Mouse (Mus musculus) lung, embryonic 16.5 days (tissue): ENCODE data around the gene BC005624. TPM values are rescaled to one million over a fixed set of nuclear protein-coding genes. Genes with fewer than 3 reads are reported as not detected.

ENCODE experiments used
- ATAC-seq: fragments of 200-750 bp; cut with Nextera tagmentation; 2 replicates; pipeline ENCODE4 v1.8.0; 2017; ENCODE audit warnings: low read depth, mild to moderate bottlenecking, moderate library complexity
- H3K27ac ChIP-seq: fragments of 300-500 bp; sonication (generic); 2 replicates; pipeline ENCODE4 v1.5.1; 2014; ENCODE audit warnings: mild to moderate bottlenecking, control low read depth, low read length
- H3K27me3 ChIP-seq: fragments of 300-500 bp; sonication (generic); 2 replicates; pipeline ENCODE4 v1.6.1; 2014; ENCODE audit warnings: low read depth, low read length, mixed read lengths; ENCODE audit not compliant: control insufficient read depth, insufficient read depth
- H3K36me3 ChIP-seq: fragments of 300-500 bp; sonication (generic); 2 replicates; pipeline ENCODE4 v1.6.1; 2014; ENCODE audit warnings: low read length; ENCODE audit not compliant: control insufficient read depth, insufficient read depth
- H3K4me1 ChIP-seq: fragments of 300-500 bp; sonication (generic); replicated peaks from 2 replicates; pipeline ENCODE4 v1.6.1; 2014; ENCODE audit warnings: low read length, mixed read lengths; ENCODE audit not compliant: control insufficient read depth, insufficient read depth
- H3K4me2 ChIP-seq: fragments of 300-500 bp; sonication (generic); 2 replicates; pipeline ENCODE4 v1.6.1; 2014; ENCODE audit warnings: low read depth, low read length, control low read depth
- H3K4me3 ChIP-seq: fragments of 300-500 bp; sonication (generic); 2 replicates; pipeline ENCODE4 v1.5.1; 2014; ENCODE audit warnings: mild to moderate bottlenecking, low read length, control low read depth
- H3K9ac ChIP-seq: fragments of 300-500 bp; sonication (generic); 2 replicates; pipeline ENCODE4 v1.6.1; 2014; ENCODE audit warnings: low read length, control low read depth
- H3K9me3 ChIP-seq: fragments of 300-500 bp; sonication (generic); 2 replicates; pipeline ENCODE4 v1.6.1; 2016; ENCODE audit warnings: low read length; ENCODE audit not compliant: control insufficient read depth
- WGBS: fragments of 180-500 bp; shearing (Covaris S2); extraction: QIAGEN DNeasy Blood & Tissue Kit; methylation state at CpG from one replicate; pipeline ENCODE4 v1.1.7; 2014; 5-methylcytosine and 5-hydroxymethylcytosine counted together
- polyA plus RNA-seq: library from polyadenylated mRNA; unstranded; fragments of >200 nt; fragmentation: Nextera tagmentation; extraction: Ambion mirVana; gene quantifications from 2 replicates; pipeline ENCODE4 v1.2.1, GENCODE M21; 2015

The BC005624 gene
- polyA plus RNA-seq, 1 experiment from 2014 or later = 58.9 TPM

- 27% methylated on average over 9 of the region's 9 CpGs for WGBS
- 0 out of 2 replicates have a peak overlapping the region, but pooled peaks have one; percentile 9 for H3K4me2 ChIP-seq
- H3K27ac ChIP-seq = peak overlapping the region; percentile 96
- H3K4me1 ChIP-seq = peaks cover 24% of the 10 kb centered on the region
- no peaks in the 10 kb centered on the region for H3K36me3 ChIP-seq
- H3K4me3 ChIP-seq = no peak overlapping the region
- no peaks in the 10 kb centered on the region for H3K9me3 ChIP-seq
- ATAC-seq = peak; percentile 85
- peak overlapping the region; percentile 25; the same call in 1 of the 2 replicates for H3K9ac ChIP-seq
- no peaks in the 10 kb centered on the region for H3K27me3 ChIP-seq
Observed at GRCm38 (mm10) chr2:30927151-30927781, 54.7 kb downstream of the BC005624 start.

- Histone ChIP-seq H3K9ac (no peak overlapping the region), H3K27ac (peak overlapping the region; percentile 96), H3K4me3 (no peak overlapping the region), H3K36me3 (no peaks in the 10 kb centered on the region), H3K9me3 (no peaks in the 10 kb centered on the region), H3K27me3 (no peaks in the 10 kb centered on the region), H3K4me2 (no peak overlapping the region), H3K4me1 (peaks cover 24% of the 10 kb centered on the region)
- WGBS = 32% methylated on average over 4 of the region's 4 CpGs
- peak; percentile 48 for ATAC-seq
Observed at GRCm38 (mm10) chr2:30926381-30926780, 55.6 kb downstream of the BC005624 start.

- H3K9me3 ChIP-seq = no peaks in the 10 kb centered on the region
- no peak overlapping the region for H3K4me2 ChIP-seq
- ATAC-seq = no peak
- peaks cover 25% of the 10 kb centered on the region for H3K4me1 ChIP-seq
- 82% methylated on average over 4 of the region's 4 CpGs for WGBS
- H3K4me3 ChIP-seq = no peak overlapping the region
- peak overlapping the region; percentile 96 for H3K27ac ChIP-seq
- H3K9ac ChIP-seq = no peak overlapping the region
- no peaks in the 10 kb centered on the region for H3K36me3 ChIP-seq
- H3K27me3 ChIP-seq = no peaks in the 10 kb centered on the region
Observed at GRCm38 (mm10) chr2:30925181-30925580, 56.8 kb downstream of the BC005624 start.

GRCm38 (mm10) chr2:30923099-30923498 is 58.9 kb downstream of the BC005624 start:
- H3K9ac ChIP-seq = no peak overlapping the region
- H3K4me3 ChIP-seq = no peak overlapping the region
- no peak overlapping the region for H3K4me2 ChIP-seq
- ATAC-seq = no peak
- no peaks in the 10 kb centered on the region for H3K27me3 ChIP-seq
- H3K9me3 ChIP-seq = no peaks in the 10 kb centered on the region
- 68% methylated on average over 3 of the region's 3 CpGs for WGBS
- H3K27ac ChIP-seq = no peak overlapping the region
- peaks cover 31% of the 10 kb centered on the region for H3K4me1 ChIP-seq
- H3K36me3 ChIP-seq = no peaks in the 10 kb centered on the region

Other genes starting within 250 kb of the BC005624 start
- 3.7 and 4.2 TPM in 2 replicates for gene 1700001O22Rik, start 178.5 kb downstream of the BC005624 start, polyA plus RNA-seq
- gene Ntmt1, start 174.4 kb downstream of the BC005624 start, polyA plus RNA-seq = 76.4 and 76.6 TPM in 2 replicates
- gene Asb6, start 151.9 kb downstream of the BC005624 start, polyA plus RNA-seq = 32.7 and 33.5 TPM in 2 replicates
- gene Prrx2, start 147.2 kb downstream of the BC005624 start, polyA plus RNA-seq = 7.2 and 9.4 TPM in 2 replicates
- gene Ptges, start 52.3 kb downstream of the BC005624 start, polyA plus RNA-seq = 27.9 and 30.3 TPM in 2 replicates
- gene Tor1b, start 29.2 kb downstream of the BC005624 start, polyA plus RNA-seq = 35.0 and 38.4 TPM in 2 replicates
- 72.8 and 77.1 TPM in 2 replicates for gene Tor1a, start 14.3 kb downstream of the BC005624 start, polyA plus RNA-seq
- 16.3 and 16.5 TPM in 2 replicates for gene Usp20, start 78 bp upstream of the BC005624 start, polyA plus RNA-seq
- gene Fnbp1, start 159.8 kb upstream of the BC005624 start, polyA plus RNA-seq = 15.6 and 18.1 TPM in 2 replicates
- gene Gpr107, start 170.1 kb upstream of the BC005624 start, polyA plus RNA-seq = 32.2 and 34.3 TPM in 2 replicates